Mouse (Mus musculus) small intestine, adult 2 months (tissue): ENCODE measurements around the gene Cse1l.

Experiments used
- CTCF ChIP-seq: fragments of 200-500 bp; IDR thresholded peaks from 2 replicates; pipeline ENCODE4 v1.5.1; 2012; ENCODE audit warnings: low read depth, mild to moderate bottlenecking, control low read depth, inconsistent platforms, low read length, moderate library complexity, mixed read lengths; ENCODE audit not compliant: insufficient replicate concordance, insufficient read length; ENCODE audit errors: extremely low read depth
- POLR2A ChIP-seq: fragments of 200-500 bp; IDR thresholded peaks from 2 replicates; pipeline ENCODE4 v1.6.1; 2012; ENCODE audit warnings: low read depth, mild to moderate bottlenecking, control low read depth, inconsistent platforms, low read length, moderate library complexity

- TF ChIP-seq CTCF: no peak
- TF ChIP-seq POLR2A: no peak
These were observed 9.5 kb upstream of the Cse1l start for GRCm38 (mm10) chr2:166896368-166896767.
